Comparison of ENCODE assay signal across 16 mouse cellular contexts in the genomic region with DNA sequence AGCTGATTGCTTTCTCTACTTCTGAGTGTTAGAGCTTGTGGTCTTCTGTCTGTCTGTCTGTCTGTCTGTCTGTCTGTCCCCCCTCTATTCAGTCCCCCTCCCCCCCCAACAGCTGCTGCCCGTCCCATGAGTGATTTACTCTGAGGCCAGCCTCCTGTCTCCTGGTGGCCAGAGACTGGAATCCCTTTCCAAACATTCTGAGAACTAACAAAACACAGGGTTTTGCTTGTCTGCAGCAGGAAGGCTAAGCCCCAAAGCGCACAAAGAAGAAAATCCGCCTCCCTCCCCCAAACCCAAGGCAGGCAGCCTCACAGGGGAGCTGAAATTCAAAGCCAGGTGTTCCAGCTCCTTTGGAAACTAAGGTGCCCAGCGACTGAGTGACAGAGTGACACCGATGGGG. TPM values are rescaled to one million over a fixed set of nuclear protein-coding genes. Genes with fewer than 3 reads are reported as not detected.
DNase-seq lines count a peak whose midpoint lies in the region; ATAC-seq and TF ChIP-seq lines count a peak whose summit lies in the region.
"Had no signal": no experiment of that assay in that cellular context is flagged by ENCODE, and none has a peak within 500 bp of the region (broad histone marks: within the 10 kb centered on the region; RNA-seq: fewer than 3 reads in every experiment).

No protein-coding gene starts in this region.

- peak; percentile 27; the same call in 1 of the 2 replicates for TF ChIP-seq CTCF in lung, postnatal 0 days (IDR thresholded peaks at IDR 0.05)
- 0 out of 2 replicates have a peak, but pooled peaks have one; percentile 8 for TF ChIP-seq CTCF in intestine, postnatal 0 days (IDR thresholded peaks at IDR 0.05; ENCODE audit: low read depth)

- H3K4me3 ChIP-seq in forebrain, embryonic 12.5 days (replicated peaks): no peak overlapping the region
- H3K4me3 ChIP-seq in forebrain, embryonic 15.5 days: no peak overlapping the region
- H3K4me3 ChIP-seq in lung, postnatal 0 days (ENCODE audit: low read depth, low read length): no peak overlapping the region
- no peak overlapping the region for H3K4me3 ChIP-seq in intestine, postnatal 0 days (ENCODE audit: low read depth, low read length)
- no peak overlapping the region for H3K4me3 ChIP-seq in stomach, embryonic 14.5 days (ENCODE audit: low read depth, low read length)

- H3K27me3 ChIP-seq in forebrain, embryonic 12.5 days: peaks cover 38% of the 10 kb centered on the region
- peaks cover 39% of the 10 kb centered on the region for H3K27me3 ChIP-seq in forebrain, embryonic 15.5 days
- no peaks in the 10 kb centered on the region for H3K27me3 ChIP-seq in lung, postnatal 0 days (replicated peaks; ENCODE audit: insufficient read depth, low read length)
- no peaks in the 10 kb centered on the region for H3K27me3 ChIP-seq in intestine, postnatal 0 days (replicated peaks; ENCODE audit: control insufficient read depth, insufficient read depth, low read length)
- H3K27me3 ChIP-seq in stomach, embryonic 14.5 days (ENCODE audit: control insufficient read depth, insufficient read depth, low read length): no peaks in the 10 kb centered on the region

- DNase-seq in lung, postnatal 0 days (ENCODE audit: low spot score): no peak
- no peak for DNase-seq in lung, postnatal 36 days
- DNase-seq in ovary, postnatal 10 days (ENCODE audit: low spot score): no peak
- DNase-seq: adrenal gland, postnatal 10 days; cerebellum, postnatal 25 days; heart, adult 11 months; kidney, adult 11 months; layer of hippocampus, adult 9-11 months; left cerebral cortex, postnatal 4 days; lung, postnatal 10 days; spleen, adult 18-20 months had no signal

- H3K9me3 ChIP-seq in forebrain, embryonic 12.5 days: no peaks in the 10 kb centered on the region
- H3K9me3 ChIP-seq in forebrain, embryonic 15.5 days: no peaks in the 10 kb centered on the region
- H3K9me3 ChIP-seq in lung, postnatal 0 days (ENCODE audit: low read length): no peaks in the 10 kb centered on the region
- no peaks in the 10 kb centered on the region for H3K9me3 ChIP-seq in intestine, postnatal 0 days (ENCODE audit: control insufficient read depth)
- H3K9me3 ChIP-seq in stomach, embryonic 14.5 days (ENCODE audit: control insufficient read depth, low read depth, low read length): no peaks in the 10 kb centered on the region

- peak overlapping the region; percentile 13; the same call in 1 of the 2 replicates for H3K4me2 ChIP-seq in forebrain, embryonic 12.5 days
- H3K4me2 ChIP-seq in forebrain, embryonic 15.5 days (replicated peaks): no peak overlapping the region
- H3K4me2 ChIP-seq in lung, postnatal 0 days (replicated peaks; ENCODE audit: low read depth, low read length): no peak overlapping the region
- no peak overlapping the region for H3K4me2 ChIP-seq in intestine, postnatal 0 days (replicated peaks; ENCODE audit: low read depth)
- peak overlapping the region; percentile 15 for H3K4me2 ChIP-seq in stomach, embryonic 14.5 days (replicated peaks; ENCODE audit: low read depth, low read length)

- 6% methylated on average over 5 of the region's 5 CpGs for WGBS in forebrain, embryonic 12.5 days
- WGBS in forebrain, embryonic 15.5 days: 15% methylated on average over 5 of the region's 5 CpGs
- WGBS in lung, postnatal 0 days: 16% methylated on average over 5 of the region's 5 CpGs
- 36% methylated on average over 5 of the region's 5 CpGs for WGBS in intestine, postnatal 0 days
- 4% methylated on average over 5 of the region's 5 CpGs for WGBS in stomach, embryonic 14.5 days

- TF ChIP-seq EP300 in lung, postnatal 0 days (IDR thresholded peaks at IDR 0.05): no peak

- H3K36me3 ChIP-seq in forebrain, embryonic 12.5 days (replicated peaks): no peaks in the 10 kb centered on the region
- H3K36me3 ChIP-seq in forebrain, embryonic 15.5 days: no peaks in the 10 kb centered on the region
- H3K36me3 ChIP-seq in lung, postnatal 0 days (ENCODE audit: insufficient read depth, low read length): no peaks in the 10 kb centered on the region
- no peaks in the 10 kb centered on the region for H3K36me3 ChIP-seq in intestine, postnatal 0 days (ENCODE audit: control insufficient read depth, insufficient read depth)
- no peaks in the 10 kb centered on the region for H3K36me3 ChIP-seq in stomach, embryonic 14.5 days (ENCODE audit: control insufficient read depth, insufficient read depth, low read length)

- H3K27ac ChIP-seq in forebrain, embryonic 12.5 days: peak overlapping the region; percentile 58
- H3K27ac ChIP-seq in forebrain, embryonic 15.5 days (replicated peaks): no peak overlapping the region
- no peak overlapping the region for H3K27ac ChIP-seq in lung, postnatal 0 days (ENCODE audit: low read length)
- no peak overlapping the region for H3K27ac ChIP-seq in intestine, postnatal 0 days (ENCODE audit: low read depth, low read length)
- H3K27ac ChIP-seq in stomach, embryonic 14.5 days (ENCODE audit: low read length): peak overlapping the region; percentile 64

- peak overlapping the region; percentile 29 for H3K9ac ChIP-seq in forebrain, embryonic 12.5 days
- H3K9ac ChIP-seq in forebrain, embryonic 15.5 days (replicated peaks): no peak overlapping the region
- no peak overlapping the region for H3K9ac ChIP-seq in lung, postnatal 0 days (replicated peaks; ENCODE audit: low read depth)
- H3K9ac ChIP-seq in intestine, postnatal 0 days (ENCODE audit: low read depth, low read length): no peak overlapping the region
- no peak overlapping the region for H3K9ac ChIP-seq in stomach, embryonic 14.5 days (replicated peaks; ENCODE audit: low read depth, low read length)

- H3K4me1 ChIP-seq in forebrain, embryonic 12.5 days: peaks cover 93% of the 10 kb centered on the region
- peaks cover 66% of the 10 kb centered on the region for H3K4me1 ChIP-seq in forebrain, embryonic 15.5 days
- 0 out of 2 replicates have a peak, but pooled peaks cover 3% of the 10 kb centered on the region for H3K4me1 ChIP-seq in lung, postnatal 0 days (ENCODE audit: insufficient read depth, low read depth, low read length)
- H3K4me1 ChIP-seq in intestine, postnatal 0 days (replicated peaks; ENCODE audit: control insufficient read depth, insufficient read depth, low read length): peaks cover 10% of the 10 kb centered on the region
- peaks cover 59% of the 10 kb centered on the region for H3K4me1 ChIP-seq in stomach, embryonic 14.5 days (ENCODE audit: control insufficient read depth, insufficient read depth, low read length)

- ATAC-seq in forebrain, embryonic 12.5 days (ENCODE audit: low FRiP score): no peak
- ATAC-seq in forebrain, embryonic 15.5 days (replicated peaks): no peak
- ATAC-seq in lung, postnatal 0 days: no peak
- no peak for ATAC-seq in intestine, postnatal 0 days
- ATAC-seq in stomach, embryonic 14.5 days (ENCODE audit: insufficient number of reproducible peaks, insufficient read depth, low FRiP score, low read depth): no peak
- ATAC-seq in frontal cortex, adult (ENCODE audit: low TSS enrichment): no peak

RNA-seq across cellular contexts. Expression of gene Fam222a, which starts 17.9 kb away (rescaled TPM):
- polyA plus RNA-seq in forebrain, embryonic 12.5 days (2016; fragmentation: Nextera tagmentation; extraction: Ambion mirVana): 6.9 and 10.2 TPM in 2 replicates
- polyA plus RNA-seq in forebrain, embryonic 15.5 days (2015; fragmentation: Nextera tagmentation; extraction: Ambion mirVana): 5.2 and 5.6 TPM in 2 replicates
- 1.9 and 2.3 TPM in 2 replicates for polyA plus RNA-seq in lung, postnatal 0 days (2015; fragmentation: Nextera tagmentation; extraction: Ambion mirVana)
- polyA plus RNA-seq in intestine, postnatal 0 days (2015; fragmentation: Nextera tagmentation; extraction: Ambion mirVana): 2.3 and 3.2 TPM in 2 replicates
- polyA plus RNA-seq in stomach, embryonic 14.5 days (2014; fragmentation: Nextera tagmentation; extraction: Ambion mirVana): 2.8 and 2.9 TPM in 2 replicates

Comparison
In these comparisons a context has a peak if more than half of its experiments do, and no peak if none do; other contexts are left out.
1. H3K27ac ChIP-seq: peak in forebrain, embryonic 12.5 days (single experiment) and stomach, embryonic 14.5 days (single experiment); none in forebrain, embryonic 15.5 days (single experiment), lung, postnatal 0 days (single experiment) and intestine, postnatal 0 days (single experiment).
2. H3K4me2 ChIP-seq: peak in forebrain, embryonic 12.5 days (single experiment) and stomach, embryonic 14.5 days (single experiment); none in forebrain, embryonic 15.5 days (single experiment), lung, postnatal 0 days (single experiment) and intestine, postnatal 0 days (single experiment).